Mouse (Mus musculus) bone marrow macrophage, adult 2 months (primary cell): ENCODE measurements around the gene Jade2.

ENCODE experiments used
- CTCF ChIP-seq: IDR thresholded peaks from 2 replicates; pipeline ENCODE4 v1.5.1; 2012; ENCODE audit warnings: low read depth, mild to moderate bottlenecking, low read length, moderate library complexity
- POLR2A ChIP-seq: IDR thresholded peaks from 2 replicates; pipeline ENCODE4 v1.6.1; 2012; ENCODE audit warnings: mild to moderate bottlenecking, low read depth, low read length, borderline replicate concordance

- TF ChIP-seq CTCF (no peak), POLR2A (no peak)
These were observed 41.0 kb upstream of the Jade2 start for GRCm38 (mm10) chr11:51898326-51899080.
